Comparison of ENCODE assay signal across 9 mouse cellular contexts in genomic region chr2:53029716-53030431, GRCm38 (mm10).
DNase-seq lines count a peak whose midpoint lies in the region; ATAC-seq and TF ChIP-seq lines count a peak whose summit lies in the region.
"Had no signal": no experiment of that assay in that cellular context is flagged by ENCODE, and none has a peak within 500 bp of the region (broad histone marks: within the 10 kb centered on the region; RNA-seq: fewer than 3 reads in every experiment).

No protein-coding gene starts in this region.

- H3K9ac ChIP-seq in intestine, embryonic 16.5 days (ENCODE audit: low read depth, low read length): no peak overlapping the region

- no peak overlapping the region for H3K4me3 ChIP-seq in embryonic fibroblast, embryonic 13.5 days (ENCODE audit: insufficient read depth, low read length)
- no peak overlapping the region for H3K4me3 ChIP-seq in intestine, embryonic 16.5 days (ENCODE audit: low read length)
- H3K4me3 ChIP-seq: megakaryocyte, embryonic 14.5 days had no signal

- no peak overlapping the region for H3K4me2 ChIP-seq in intestine, embryonic 16.5 days (ENCODE audit: low read depth, low read length)

- no peak for TF ChIP-seq CTCF in embryonic fibroblast, embryonic 13.5 days (IDR thresholded peaks at IDR 0.05; ENCODE audit: borderline replicate concordance, insufficient read depth, low read length)

- no peaks in the 10 kb centered on the region for H3K27me3 ChIP-seq in intestine, embryonic 16.5 days (replicated peaks; ENCODE audit: control insufficient read depth, insufficient read depth, low read length)
- H3K27me3 ChIP-seq: megakaryocyte, embryonic 14.5 days had no signal

- peak; percentile 71 for ATAC-seq in intestine, embryonic 16.5 days
- ATAC-seq in activated CD4-positive, CD25-positive, alpha-beta regulatory T cell, adult 4 months: no peak
- ATAC-seq in monocyte, adult 5-6 weeks (replicated peaks; ENCODE audit: insufficient number of reproducible peaks, low FRiP score, low TSS enrichment, poor library complexity, severe bottlenecking): no peak

- TF ChIP-seq POLR2A in embryonic fibroblast, embryonic 13.5 days (IDR thresholded peaks at IDR 0.05; ENCODE audit: low read depth, low read length): no peak

- no peaks in the 10 kb centered on the region for H3K36me3 ChIP-seq in intestine, embryonic 16.5 days (ENCODE audit: control insufficient read depth, insufficient read depth, low read length)

- H3K27ac ChIP-seq in embryonic fibroblast, embryonic 13.5 days (ENCODE audit: insufficient read depth, low read length): peak overlapping the region; percentile 97
- H3K27ac ChIP-seq in intestine, embryonic 16.5 days (ENCODE audit: low read length): peak overlapping the region; percentile 74

- DNase-seq in heart, adult 8-10 months (ENCODE audit: low spot score): peak; percentile 28
- no peak for DNase-seq in heart, adult 11 months
- peak; percentile 91 for DNase-seq in 3T3-L1 (ENCODE audit: low read depth, low spot score)
- DNase-seq in spleen, adult 12 weeks (ENCODE audit: low spot score): no peak

- no peaks in the 10 kb centered on the region for H3K9me3 ChIP-seq in intestine, embryonic 16.5 days (ENCODE audit: control insufficient read depth, low read length)

- 55% methylated on average over 7 of the region's 7 CpGs for WGBS in intestine, embryonic 16.5 days

- H3K4me1 ChIP-seq in embryonic fibroblast, embryonic 13.5 days (ENCODE audit: control insufficient read depth, insufficient read depth, low read length): peaks cover 11% of the 10 kb centered on the region
- peaks cover 4% of the 10 kb centered on the region; the same call in 1 of the 2 replicates for H3K4me1 ChIP-seq in intestine, embryonic 16.5 days (ENCODE audit: control insufficient read depth, insufficient read depth, low read length)
- H3K4me1 ChIP-seq: megakaryocyte, embryonic 14.5 days had no signal

Comparison
In these comparisons a context has a peak if more than half of its experiments do, and no peak if none do; other contexts are left out.
1. DNase-seq: peak in heart, adult 8-10 months (single experiment) and 3T3-L1 (single experiment); none in heart, adult 11 months (single experiment) and spleen, adult 12 weeks (single experiment).